Mouse (Mus musculus): ENCODE measurements around the gene Gm10354. TPM values are rescaled to one million over a fixed set of nuclear protein-coding genes. Genes with fewer than 3 reads are reported as not detected.
"Not testable (repeated sequence)": the region's sequence is repeated elsewhere in the genome, so short reads cannot be mapped to it uniquely, and the experiment has no call there.

Gene Gm10354
- polyA plus RNA-seq, 1 experiment from 2014 or later = not detected

DNA sequence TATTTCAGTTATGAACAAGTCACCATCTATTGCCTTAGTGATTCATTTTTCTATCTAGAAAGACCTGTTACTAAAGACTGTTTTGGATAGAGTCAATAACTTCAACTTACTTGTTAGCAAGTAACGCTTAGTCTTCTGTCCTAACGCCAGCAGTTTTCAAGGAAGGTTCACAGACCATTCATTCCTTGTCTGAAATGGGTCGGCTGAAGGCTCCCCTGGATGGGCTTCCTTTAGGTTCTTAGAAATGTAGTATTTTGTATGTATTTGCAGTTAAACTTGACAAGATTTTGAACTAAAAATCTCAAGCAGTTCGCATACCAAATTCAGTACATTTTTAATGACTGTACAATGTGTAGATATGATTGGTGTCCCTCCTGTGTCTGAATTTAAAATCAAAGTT lies 18.8 kb upstream of the Gm10354 start:
- not testable (repeated sequence) for H3K4me2 ChIP-seq (replicated peaks); H3K4me3 ChIP-seq (replicated peaks; ENCODE audit: low read length); H3K4me1 ChIP-seq (replicated peaks; ENCODE audit: control insufficient read depth, insufficient read depth, low read length); H3K27me3 ChIP-seq (ENCODE audit: control insufficient read depth, insufficient read depth, low read length); H3K9ac ChIP-seq; H3K27ac ChIP-seq; ATAC-seq (ENCODE audit: low FRiP score); H3K36me3 ChIP-seq (replicated peaks; ENCODE audit: control insufficient read depth, insufficient read depth)
- WGBS = 85% methylated on average over 4 of the region's 4 CpGs
- H3K9me3 ChIP-seq (ENCODE audit: control insufficient read depth, low read length) = peaks cover 36% of the 10 kb centered on the region
- DNase-seq (ENCODE audit: low spot score) = peak; percentile 23

DNA sequence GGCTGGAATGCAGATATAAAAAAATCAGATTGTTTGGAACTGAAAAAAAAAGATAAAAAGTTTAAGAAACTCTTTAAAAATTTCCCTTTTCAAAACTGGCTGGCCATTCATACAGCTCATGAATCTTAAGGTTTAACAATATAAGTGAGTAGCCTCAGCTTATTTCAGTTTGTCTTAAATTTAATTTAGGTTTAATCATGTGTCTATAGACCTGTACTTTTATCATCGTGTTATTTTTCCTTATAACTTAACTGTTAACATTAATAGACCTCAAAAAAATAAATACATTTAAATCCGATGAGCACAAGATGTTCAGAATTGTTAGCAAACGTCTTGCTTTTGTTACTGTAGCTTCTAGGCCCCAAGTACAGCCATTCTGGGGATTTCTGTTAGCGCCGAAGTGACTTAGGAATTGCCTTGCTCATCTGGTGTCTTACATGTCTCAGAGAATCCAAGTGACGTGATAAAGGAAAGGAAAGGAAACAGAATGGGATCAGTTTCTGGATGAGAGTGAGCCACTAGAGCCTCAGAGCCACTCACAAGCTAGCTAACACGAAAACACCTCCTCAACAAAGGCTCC lies 18.0 kb upstream of the Gm10354 start:
- H3K9me3 ChIP-seq (ENCODE audit: control insufficient read depth, low read length) = peaks cover 32% of the 10 kb centered on the region
- H3K4me1 ChIP-seq (replicated peaks; ENCODE audit: control insufficient read depth, insufficient read depth, low read length); H3K27me3 ChIP-seq (ENCODE audit: control insufficient read depth, insufficient read depth, low read length); DNase-seq (ENCODE audit: low spot score); H3K9ac ChIP-seq; H3K4me2 ChIP-seq (replicated peaks); H3K4me3 ChIP-seq (replicated peaks; ENCODE audit: low read length); H3K36me3 ChIP-seq (replicated peaks; ENCODE audit: control insufficient read depth, insufficient read depth); H3K27ac ChIP-seq: not testable (repeated sequence)
- peak; percentile 51 for ATAC-seq (ENCODE audit: low FRiP score)
- WGBS = 77% methylated on average over 6 of the region's 7 CpGs

- H3K4me2 ChIP-seq (replicated peaks); H3K27me3 ChIP-seq (ENCODE audit: control insufficient read depth, insufficient read depth, low read length); DNase-seq (ENCODE audit: low spot score); H3K36me3 ChIP-seq (replicated peaks; ENCODE audit: control insufficient read depth, insufficient read depth); H3K4me1 ChIP-seq (replicated peaks; ENCODE audit: control insufficient read depth, insufficient read depth, low read length); H3K27ac ChIP-seq; H3K4me3 ChIP-seq (replicated peaks; ENCODE audit: low read length); H3K9ac ChIP-seq: not testable (repeated sequence)
- H3K9me3 ChIP-seq (ENCODE audit: control insufficient read depth, low read length) = peaks cover 34% of the 10 kb centered on the region
- peak; percentile 89 for ATAC-seq (ENCODE audit: low FRiP score)
- 86% methylated on average over 6 of the region's 6 CpGs for WGBS
Observed at GRCm38 (mm10) chr5:14994124-14994523, 15.4 kb upstream of the Gm10354 start.

- H3K4me2 ChIP-seq (replicated peaks); H3K4me1 ChIP-seq (replicated peaks; ENCODE audit: control insufficient read depth, insufficient read depth, low read length); H3K36me3 ChIP-seq (replicated peaks; ENCODE audit: control insufficient read depth, insufficient read depth); H3K27ac ChIP-seq; H3K4me3 ChIP-seq (replicated peaks; ENCODE audit: low read length); H3K9ac ChIP-seq; H3K27me3 ChIP-seq (ENCODE audit: control insufficient read depth, insufficient read depth, low read length); DNase-seq (ENCODE audit: low spot score): not testable (repeated sequence)
- peaks cover 20% of the 10 kb centered on the region for H3K9me3 ChIP-seq (ENCODE audit: control insufficient read depth, low read length)
- peak; percentile 70; the same call in 1 of the 2 replicates for ATAC-seq (ENCODE audit: low FRiP score)
- 78% methylated on average over 7 of the region's 8 CpGs for WGBS
Observed at GRCm38 (mm10) chr5:14990375-14991158, 11.8 kb upstream of the Gm10354 start.

GRCm38 (mm10) chr5:14986649-14987387 lies 8.1 kb upstream of the Gm10354 start:
- H3K9me3 ChIP-seq (ENCODE audit: control insufficient read depth, low read length) = peaks cover 11% of the 10 kb centered on the region
- not testable (repeated sequence) for H3K27me3 ChIP-seq (ENCODE audit: control insufficient read depth, insufficient read depth, low read length); H3K4me3 ChIP-seq (replicated peaks; ENCODE audit: low read length); DNase-seq (ENCODE audit: low spot score); H3K36me3 ChIP-seq (replicated peaks; ENCODE audit: control insufficient read depth, insufficient read depth); H3K27ac ChIP-seq; H3K9ac ChIP-seq; H3K4me1 ChIP-seq (replicated peaks; ENCODE audit: control insufficient read depth, insufficient read depth, low read length); H3K4me2 ChIP-seq (replicated peaks)
- ATAC-seq (ENCODE audit: low FRiP score) = peak; percentile 82
- WGBS = 37% methylated on average over 5 of the region's 6 CpGs

- not testable (repeated sequence) for DNase-seq (ENCODE audit: low spot score); H3K36me3 ChIP-seq (replicated peaks; ENCODE audit: control insufficient read depth, insufficient read depth); H3K4me1 ChIP-seq (replicated peaks; ENCODE audit: control insufficient read depth, insufficient read depth, low read length); H3K27me3 ChIP-seq (ENCODE audit: control insufficient read depth, insufficient read depth, low read length); ATAC-seq (ENCODE audit: low FRiP score); H3K4me2 ChIP-seq (replicated peaks); H3K4me3 ChIP-seq (replicated peaks; ENCODE audit: low read length); H3K9ac ChIP-seq; H3K27ac ChIP-seq
- H3K9me3 ChIP-seq (ENCODE audit: control insufficient read depth, low read length) = peaks cover 38% of the 10 kb centered on the region
- WGBS = 72% methylated on average over 4 of the region's 4 CpGs
Observed at GRCm38 (mm10) chr5:14977368-14977767, 1.4 kb downstream of the Gm10354 start.

GRCm38 (mm10) chr5:14975294-14975693 lies 3.4 kb downstream of the Gm10354 start:
- H3K27me3 ChIP-seq (ENCODE audit: control insufficient read depth, insufficient read depth, low read length); H3K4me3 ChIP-seq (replicated peaks; ENCODE audit: low read length); H3K9ac ChIP-seq; H3K4me1 ChIP-seq (replicated peaks; ENCODE audit: control insufficient read depth, insufficient read depth, low read length); ATAC-seq (ENCODE audit: low FRiP score); H3K36me3 ChIP-seq (replicated peaks; ENCODE audit: control insufficient read depth, insufficient read depth); DNase-seq (ENCODE audit: low spot score); H3K4me2 ChIP-seq (replicated peaks); H3K27ac ChIP-seq: not testable (repeated sequence)
- H3K9me3 ChIP-seq (ENCODE audit: control insufficient read depth, low read length) = peaks cover 49% of the 10 kb centered on the region
- WGBS = 68% methylated on average over 3 of the region's 4 CpGs

DNA sequence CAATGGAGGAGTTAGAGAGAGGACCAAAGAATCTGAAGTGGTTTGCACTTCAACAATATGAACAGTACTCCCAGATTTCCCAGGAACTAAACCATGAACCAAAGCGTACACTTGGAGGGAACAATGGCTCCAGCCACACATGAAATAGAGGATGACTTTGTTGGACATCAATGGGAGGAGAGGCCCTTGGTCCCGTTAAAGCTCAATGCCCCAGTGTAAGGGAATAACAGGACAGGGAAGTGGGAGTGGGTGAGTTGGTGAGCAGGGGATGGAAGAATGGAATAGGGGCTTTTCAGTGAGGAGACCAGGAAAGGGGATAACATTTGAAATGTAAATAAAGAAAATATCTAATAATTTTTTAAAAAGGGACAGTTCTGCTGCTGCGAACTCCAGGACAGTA lies 5.9 kb downstream of the Gm10354 start:
- H3K4me1 ChIP-seq (replicated peaks; ENCODE audit: control insufficient read depth, insufficient read depth, low read length); ATAC-seq (ENCODE audit: low FRiP score); DNase-seq (ENCODE audit: low spot score); H3K27ac ChIP-seq; H3K4me3 ChIP-seq (replicated peaks; ENCODE audit: low read length); H3K4me2 ChIP-seq (replicated peaks); H3K9ac ChIP-seq; H3K27me3 ChIP-seq (ENCODE audit: control insufficient read depth, insufficient read depth, low read length); H3K36me3 ChIP-seq (replicated peaks; ENCODE audit: control insufficient read depth, insufficient read depth): not testable (repeated sequence)
- 80% methylated on average over 3 of the region's 3 CpGs for WGBS
- peaks cover 36% of the 10 kb centered on the region for H3K9me3 ChIP-seq (ENCODE audit: control insufficient read depth, low read length)

- 84% methylated on average over 13 of the region's 13 CpGs for WGBS
- not testable (repeated sequence) for ATAC-seq (ENCODE audit: low FRiP score); H3K36me3 ChIP-seq (replicated peaks; ENCODE audit: control insufficient read depth, insufficient read depth); H3K4me1 ChIP-seq (replicated peaks; ENCODE audit: control insufficient read depth, insufficient read depth, low read length); H3K4me3 ChIP-seq (replicated peaks; ENCODE audit: low read length); DNase-seq (ENCODE audit: low spot score); H3K27me3 ChIP-seq (ENCODE audit: control insufficient read depth, insufficient read depth, low read length); H3K4me2 ChIP-seq (replicated peaks); H3K27ac ChIP-seq; H3K9ac ChIP-seq
- H3K9me3 ChIP-seq (ENCODE audit: control insufficient read depth, low read length) = peaks cover 25% of the 10 kb centered on the region
Observed at GRCm38 (mm10) chr5:14963821-14964220, 14.9 kb downstream of the Gm10354 start.
